Mouse (Mus musculus) CH12.LX (cell line): ENCODE results near the gene Slc9a4.

Source experiments
- CHD1 ChIP-seq: IDR thresholded peaks from 2 replicates; pipeline ENCODE4 v1.6.1; 2012; ENCODE audit warnings: low read depth, low read length, improper control_type of control experiment, inconsistent platforms
- CTCF ChIP-seq, 2 experiments: IDR thresholded peaks in 1 of 2; conservative IDR thresholded peaks in 1 of 2; 2 replicates each; pipeline ENCODE4 v1.5.1; 2011 to 2012; ENCODE audit warnings: low read depth in 2 of 2, low read length in 2 of 2, improper control_type of control experiment in 1 of 2, inconsistent platforms in 1 of 2, mild to moderate bottlenecking in 1 of 2, moderate library complexity in 1 of 2
- EP300 ChIP-seq: IDR thresholded peaks from 2 replicates; pipeline ENCODE4 v1.6.1; 2011; ENCODE audit warnings: low read length, improper control_type of control experiment
- MAFK ChIP-seq: IDR thresholded peaks from 2 replicates; pipeline ENCODE4 v1.6.1; 2011; ENCODE audit warnings: low read length, improper control_type of control experiment; ENCODE audit not compliant: insufficient replicate concordance
- MXI1 ChIP-seq: IDR thresholded peaks from 2 replicates; pipeline ENCODE4 v1.6.1; 2011; ENCODE audit warnings: mild to moderate bottlenecking, low read depth, low read length, improper control_type of control experiment
- POLR2A ChIP-seq: IDR thresholded peaks from 2 replicates; pipeline ENCODE4 v1.6.1; 2011; ENCODE audit warnings: low read depth, mild to moderate bottlenecking, improper control_type of control experiment, low read length
- RCOR1 ChIP-seq: conservative IDR thresholded peaks from 2 replicates; pipeline ENCODE4 v1.6.1; 2012; ENCODE audit warnings: low read depth, mild to moderate bottlenecking, inconsistent platforms, low read length, improper control_type of control experiment
- TBP ChIP-seq: conservative IDR thresholded peaks from 2 replicates; pipeline ENCODE4 v1.6.1; 2011; ENCODE audit warnings: low read depth, low read length, improper control_type of control experiment
- UBTF ChIP-seq: IDR thresholded peaks from 2 replicates; pipeline ENCODE4 v1.6.1; 2012; ENCODE audit warnings: low read depth, mild to moderate bottlenecking, inconsistent platforms, low read length, improper control_type of control experiment, moderate library complexity
- ZNF384 ChIP-seq: IDR thresholded peaks from 2 replicates; pipeline ENCODE4 v1.6.1; 2012; ENCODE audit warnings: low read depth, low read length, improper control_type of control experiment, inconsistent platforms

DNA sequence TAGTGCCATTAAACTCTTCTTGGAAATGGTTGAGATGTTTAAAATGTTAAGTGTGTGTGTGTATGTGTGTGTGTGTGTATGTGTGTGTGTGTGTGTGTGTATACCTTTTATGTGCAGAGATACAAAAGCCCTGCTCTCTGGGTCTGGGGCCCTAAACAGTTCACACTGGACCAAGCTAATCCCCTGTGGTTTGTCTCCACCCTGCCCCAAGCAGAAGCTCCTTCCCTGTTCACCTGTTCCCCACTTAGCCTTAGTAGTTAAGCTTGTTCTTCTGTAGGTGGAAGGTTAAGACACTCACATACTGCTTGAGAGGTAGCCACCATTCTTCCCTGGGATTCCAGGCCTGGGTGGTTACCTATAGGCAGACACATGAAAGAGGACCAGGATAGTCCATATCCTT is 47.1 kb downstream of the Slc9a4 start:
- TF ChIP-seq EP300 (no peak), TBP (no peak), ZNF384 (no peak), UBTF (no peak), CTCF (conservative IDR thresholded peaks at IDR 0.05 in 1 of 2, IDR thresholded peaks at IDR 0.05 in 1 of 2; ENCODE audit: low read depth in 2 of 2, low read length in 2 of 2) (no peak), RCOR1 (no peak), POLR2A (no peak), MAFK (no peak), MXI1 (no peak), CHD1 (no peak)
